Mouse (Mus musculus): ENCODE measurements around the gene Rbm31y. TPM values are rescaled to one million over a fixed set of nuclear protein-coding genes. Genes with fewer than 3 reads are reported as not detected.
"Not testable (repeated sequence)": the region's sequence is repeated elsewhere in the genome, so short reads cannot be mapped to it uniquely, and the experiment has no call there.

Gene Rbm31y
- total RNA-seq (2015) (not detected in 2 replicates), total RNA-seq (2017) (not detected in 2 replicates)

DNA sequence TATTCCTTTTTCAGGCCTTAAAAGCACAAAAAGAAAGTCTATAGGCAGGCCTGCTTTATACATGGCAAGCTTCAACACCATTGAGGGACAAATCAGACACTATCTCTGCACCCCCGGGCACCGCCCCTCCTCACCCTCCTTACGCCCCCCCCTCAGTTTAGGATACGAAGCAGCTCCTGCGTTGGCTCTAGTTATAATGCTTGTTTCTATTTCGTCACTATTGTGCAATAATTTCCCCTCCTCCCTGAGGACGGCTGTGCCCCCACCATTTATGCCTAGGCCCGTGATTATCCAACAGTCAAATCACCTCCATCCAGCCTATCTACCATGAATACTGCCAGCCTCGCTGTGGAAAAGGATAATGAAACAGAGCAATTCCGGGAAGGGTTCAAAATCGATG lies at the start of gene Rbm31y:
Gene Rbm31y (plus strand): TSS at position 301 of the 400 bp plus-strand sequence.
- ATAC-seq (ENCODE audit: poor library complexity, severe bottlenecking) = not testable (repeated sequence)

All from megakaryocyte, adult 5-6 weeks (primary cell).